Mouse (Mus musculus): ENCODE data around the gene Mx1. TPM values are rescaled to one million over a fixed set of nuclear protein-coding genes. Genes with fewer than 3 reads are reported as not detected.

Mx1 gene
- not detected in 2 replicates for polyA plus RNA-seq (2014; fragmentation: Nextera tagmentation; extraction: Ambion mirVana)

DNA sequence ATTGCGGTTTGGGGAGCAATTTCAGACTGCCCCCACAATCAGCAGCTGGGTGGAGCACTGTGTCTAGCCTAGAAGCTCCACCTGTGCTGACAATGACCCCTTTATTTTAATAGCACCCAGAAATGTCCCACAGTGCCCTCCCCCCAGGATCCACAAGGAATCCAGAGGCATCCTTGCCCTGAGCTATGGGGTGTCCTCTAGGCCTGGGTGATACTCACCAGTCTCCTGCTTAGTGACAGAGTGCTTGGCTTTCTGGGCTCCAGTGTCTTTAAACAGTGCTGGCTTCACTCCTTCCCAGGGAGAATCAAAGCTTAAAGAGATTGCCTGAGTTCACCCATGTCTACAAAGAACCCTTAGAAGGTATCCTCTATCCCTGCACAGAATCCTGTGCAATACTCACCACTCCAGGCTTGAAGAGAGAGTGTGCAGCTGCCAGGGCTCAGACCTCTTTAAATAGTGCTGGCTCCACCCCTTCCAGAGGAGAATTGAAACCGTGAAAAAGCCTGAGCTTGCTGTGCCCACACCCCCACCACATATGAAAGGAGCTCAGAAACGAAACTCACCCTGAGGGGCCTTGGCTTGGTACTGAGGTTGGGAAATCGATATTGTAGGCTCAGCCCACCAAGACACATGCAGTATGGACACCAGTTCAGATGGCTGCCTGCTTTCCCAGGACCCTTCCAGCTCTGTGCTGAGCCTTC, at the start of gene Mx1:
Gene Mx1 (minus strand): TSS at position 427 of the 701 bp plus-strand sequence.
- Histone ChIP-seq H3K27ac (ENCODE audit: low read depth, low read length) (no peak within 1 kb of the TSS), H3K4me1 (ENCODE audit: control insufficient read depth, insufficient read depth, low read length) (no peaks in the 10 kb centered on the region), H3K4me2 (no peak within 1 kb of the TSS), H3K9ac (ENCODE audit: low read depth, low read length) (no peak within 1 kb of the TSS), H3K9me3 (replicated peaks; ENCODE audit: control insufficient read depth, low read length) (no peaks in the 10 kb centered on the region), H3K4me3 (ENCODE audit: low read depth, low read length) (no peak within 1 kb of the TSS), H3K27me3 (ENCODE audit: control insufficient read depth, insufficient read depth, low read length) (no peaks in the 10 kb centered on the region; the same call in 1 of the 2 replicates), H3K36me3 (ENCODE audit: control insufficient read depth, insufficient read depth, low read length) (no peaks in the 10 kb centered on the region)
- 39% methylated on average over 4 of the region's 4 CpGs for WGBS (ENCODE audit: insufficient replicate concordance)
- no peak for ATAC-seq (replicated peaks; ENCODE audit: insufficient number of reproducible peaks, low FRiP score, low TSS enrichment)

GRCm38 (mm10) chr16:97512347-97512751, 49.6 kb upstream of the Mx1 start:
- Histone ChIP-seq H3K9ac (ENCODE audit: low read depth, low read length) (no peak overlapping the region), H3K4me3 (ENCODE audit: low read depth, low read length) (no peak overlapping the region), H3K36me3 (ENCODE audit: control insufficient read depth, insufficient read depth, low read length) (no peaks in the 10 kb centered on the region), H3K4me1 (ENCODE audit: control insufficient read depth, insufficient read depth, low read length) (no peaks in the 10 kb centered on the region; the same call in 1 of the 2 replicates), H3K27me3 (ENCODE audit: control insufficient read depth, insufficient read depth, low read length) (no peaks in the 10 kb centered on the region), H3K9me3 (replicated peaks; ENCODE audit: control insufficient read depth, low read length) (no peaks in the 10 kb centered on the region), H3K4me2 (no peak overlapping the region), H3K27ac (ENCODE audit: low read depth, low read length) (no peak overlapping the region)
- no peak for ATAC-seq (replicated peaks; ENCODE audit: insufficient number of reproducible peaks, low FRiP score, low TSS enrichment)
- 82% methylated on average over 12 of the region's 12 CpGs for WGBS (ENCODE audit: insufficient replicate concordance)

- Histone ChIP-seq H3K27ac (ENCODE audit: low read depth, low read length) (no peak overlapping the region), H3K36me3 (ENCODE audit: control insufficient read depth, insufficient read depth, low read length) (no peaks in the 10 kb centered on the region), H3K4me1 (ENCODE audit: control insufficient read depth, insufficient read depth, low read length) (no peaks in the 10 kb centered on the region; the same call in 1 of the 2 replicates), H3K9ac (ENCODE audit: low read depth, low read length) (no peak overlapping the region), H3K27me3 (ENCODE audit: control insufficient read depth, insufficient read depth, low read length) (no peaks in the 10 kb centered on the region), H3K4me3 (ENCODE audit: low read depth, low read length) (no peak overlapping the region), H3K4me2 (no peak overlapping the region), H3K9me3 (replicated peaks; ENCODE audit: control insufficient read depth, low read length) (no peaks in the 10 kb centered on the region)
- no peak for ATAC-seq (replicated peaks; ENCODE audit: insufficient number of reproducible peaks, low FRiP score, low TSS enrichment)
Observed at GRCm38 (mm10) chr16:97511495-97511894, 48.8 kb upstream of the Mx1 start.

- Histone ChIP-seq H3K4me2 (no peak overlapping the region), H3K9ac (ENCODE audit: low read depth, low read length) (no peak overlapping the region), H3K27ac (ENCODE audit: low read depth, low read length) (no peak overlapping the region), H3K27me3 (ENCODE audit: control insufficient read depth, insufficient read depth, low read length) (no peaks in the 10 kb centered on the region), H3K4me1 (ENCODE audit: control insufficient read depth, insufficient read depth, low read length) (no peaks in the 10 kb centered on the region; the same call in 1 of the 2 replicates), H3K36me3 (ENCODE audit: control insufficient read depth, insufficient read depth, low read length) (no peaks in the 10 kb centered on the region), H3K4me3 (ENCODE audit: low read depth, low read length) (no peak overlapping the region), H3K9me3 (replicated peaks; ENCODE audit: control insufficient read depth, low read length) (no peaks in the 10 kb centered on the region)
- WGBS (ENCODE audit: insufficient replicate concordance) = 52% methylated on average over 5 of the region's 5 CpGs
- ATAC-seq (replicated peaks; ENCODE audit: insufficient number of reproducible peaks, low FRiP score, low TSS enrichment) = no peak
Observed at GRCm38 (mm10) chr16:97510849-97511248, 48.1 kb upstream of the Mx1 start.

DNA sequence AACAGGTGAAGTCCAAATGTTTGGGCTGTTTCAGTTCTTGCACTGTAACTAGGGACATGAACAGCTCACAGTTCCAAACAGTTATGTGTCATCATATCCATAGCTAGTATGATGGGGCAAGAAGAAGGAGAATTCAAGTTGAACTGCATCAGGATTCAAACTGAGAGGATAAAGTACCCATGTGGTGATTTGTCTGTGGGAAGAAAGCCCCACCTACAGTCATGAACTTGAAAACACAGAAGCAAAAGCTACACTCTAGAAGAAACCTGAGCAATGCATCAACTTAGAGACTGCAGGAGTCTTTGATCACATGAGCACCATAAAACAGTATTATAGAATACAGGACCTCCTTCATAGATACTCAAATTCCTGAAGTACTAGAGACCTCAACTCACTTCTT, 45.1 kb upstream of the Mx1 start:
- Histone ChIP-seq H3K4me1 (ENCODE audit: control insufficient read depth, insufficient read depth, low read length) (no peaks in the 10 kb centered on the region), H3K36me3 (ENCODE audit: control insufficient read depth, insufficient read depth, low read length) (no peaks in the 10 kb centered on the region), H3K27me3 (ENCODE audit: control insufficient read depth, insufficient read depth, low read length) (no peaks in the 10 kb centered on the region), H3K9ac (ENCODE audit: low read depth, low read length) (no peak overlapping the region), H3K4me3 (ENCODE audit: low read depth, low read length) (no peak overlapping the region), H3K9me3 (replicated peaks; ENCODE audit: control insufficient read depth, low read length) (no peaks in the 10 kb centered on the region), H3K27ac (ENCODE audit: low read depth, low read length) (no peak overlapping the region), H3K4me2 (no peak overlapping the region)
- no peak for ATAC-seq (replicated peaks; ENCODE audit: insufficient number of reproducible peaks, low FRiP score, low TSS enrichment)

- H3K27me3 ChIP-seq (ENCODE audit: control insufficient read depth, insufficient read depth, low read length) = no peaks in the 10 kb centered on the region
- no peak for ATAC-seq (replicated peaks; ENCODE audit: insufficient number of reproducible peaks, low FRiP score, low TSS enrichment)
- no peak overlapping the region for H3K4me2 ChIP-seq
- H3K36me3 ChIP-seq (ENCODE audit: control insufficient read depth, insufficient read depth, low read length) = no peaks in the 10 kb centered on the region
- no peak overlapping the region for H3K9ac ChIP-seq (ENCODE audit: low read depth, low read length)
- 71% methylated on average over 3 of the region's 3 CpGs for WGBS (ENCODE audit: insufficient replicate concordance)
- H3K4me3 ChIP-seq (ENCODE audit: low read depth, low read length) = no peak overlapping the region
- no peaks in the 10 kb centered on the region for H3K9me3 ChIP-seq (replicated peaks; ENCODE audit: control insufficient read depth, low read length)
- no peak overlapping the region for H3K27ac ChIP-seq (ENCODE audit: low read depth, low read length)
- no peaks in the 10 kb centered on the region for H3K4me1 ChIP-seq (ENCODE audit: control insufficient read depth, insufficient read depth, low read length)
Observed at GRCm38 (mm10) chr16:97504793-97505192, 42.1 kb upstream of the Mx1 start.

- H3K27ac ChIP-seq (ENCODE audit: low read depth, low read length) = no peak overlapping the region
- 76% methylated on average over 3 of the region's 3 CpGs for WGBS (ENCODE audit: insufficient replicate concordance)
- ATAC-seq (replicated peaks; ENCODE audit: insufficient number of reproducible peaks, low FRiP score, low TSS enrichment) = no peak
- H3K4me3 ChIP-seq (ENCODE audit: low read depth, low read length) = no peak overlapping the region
- H3K9me3 ChIP-seq (replicated peaks; ENCODE audit: control insufficient read depth, low read length) = no peaks in the 10 kb centered on the region
- H3K4me1 ChIP-seq (ENCODE audit: control insufficient read depth, insufficient read depth, low read length) = no peaks in the 10 kb centered on the region
- no peaks in the 10 kb centered on the region for H3K36me3 ChIP-seq (ENCODE audit: control insufficient read depth, insufficient read depth, low read length)
- no peaks in the 10 kb centered on the region for H3K27me3 ChIP-seq (ENCODE audit: control insufficient read depth, insufficient read depth, low read length)
- H3K4me2 ChIP-seq = no peak overlapping the region
- no peak overlapping the region for H3K9ac ChIP-seq (ENCODE audit: low read depth, low read length)
Observed at GRCm38 (mm10) chr16:97503849-97504248, 41.1 kb upstream of the Mx1 start.

- no peak overlapping the region for H3K4me2 ChIP-seq
- H3K36me3 ChIP-seq (ENCODE audit: control insufficient read depth, insufficient read depth, low read length) = no peaks in the 10 kb centered on the region
- 76% methylated on average over 7 of the region's 7 CpGs for WGBS (ENCODE audit: insufficient replicate concordance)
- no peaks in the 10 kb centered on the region for H3K27me3 ChIP-seq (ENCODE audit: control insufficient read depth, insufficient read depth, low read length)
- no peak overlapping the region for H3K27ac ChIP-seq (ENCODE audit: low read depth, low read length)
- H3K4me1 ChIP-seq (ENCODE audit: control insufficient read depth, insufficient read depth, low read length) = no peaks in the 10 kb centered on the region
- H3K9me3 ChIP-seq (replicated peaks; ENCODE audit: control insufficient read depth, low read length) = no peaks in the 10 kb centered on the region
- H3K9ac ChIP-seq (ENCODE audit: low read depth, low read length) = no peak overlapping the region
- no peak overlapping the region for H3K4me3 ChIP-seq (ENCODE audit: low read depth, low read length)
- no peak for ATAC-seq (replicated peaks; ENCODE audit: insufficient number of reproducible peaks, low FRiP score, low TSS enrichment)
Observed at GRCm38 (mm10) chr16:97500901-97501300, 38.2 kb upstream of the Mx1 start.

GRCm38 (mm10) chr16:97499450-97499849, 36.7 kb upstream of the Mx1 start:
- no peaks in the 10 kb centered on the region for H3K27me3 ChIP-seq (ENCODE audit: control insufficient read depth, insufficient read depth, low read length)
- 89% methylated on average over 7 of the region's 7 CpGs for WGBS (ENCODE audit: insufficient replicate concordance)
- H3K4me2 ChIP-seq = no peak overlapping the region
- H3K36me3 ChIP-seq (ENCODE audit: control insufficient read depth, insufficient read depth, low read length) = no peaks in the 10 kb centered on the region
- ATAC-seq (replicated peaks; ENCODE audit: insufficient number of reproducible peaks, low FRiP score, low TSS enrichment) = no peak
- no peaks in the 10 kb centered on the region for H3K9me3 ChIP-seq (replicated peaks; ENCODE audit: control insufficient read depth, low read length)
- H3K4me3 ChIP-seq (ENCODE audit: low read depth, low read length) = no peak overlapping the region
- no peak overlapping the region for H3K27ac ChIP-seq (ENCODE audit: low read depth, low read length)
- no peaks in the 10 kb centered on the region for H3K4me1 ChIP-seq (ENCODE audit: control insufficient read depth, insufficient read depth, low read length)
- H3K9ac ChIP-seq (ENCODE audit: low read depth, low read length) = no peak overlapping the region

Data from heart, embryonic 11.5 days (tissue).